Mouse (Mus musculus): Measurements from ENCODE around the gene Xylb. TPM values are rescaled to one million over a fixed set of nuclear protein-coding genes. Genes with fewer than 3 reads are reported as not detected.

The Xylb gene
- total and polyA plus RNA-seq, 2 experiments from 2014 or later = 3.3 to 4.5 TPM

DNA sequence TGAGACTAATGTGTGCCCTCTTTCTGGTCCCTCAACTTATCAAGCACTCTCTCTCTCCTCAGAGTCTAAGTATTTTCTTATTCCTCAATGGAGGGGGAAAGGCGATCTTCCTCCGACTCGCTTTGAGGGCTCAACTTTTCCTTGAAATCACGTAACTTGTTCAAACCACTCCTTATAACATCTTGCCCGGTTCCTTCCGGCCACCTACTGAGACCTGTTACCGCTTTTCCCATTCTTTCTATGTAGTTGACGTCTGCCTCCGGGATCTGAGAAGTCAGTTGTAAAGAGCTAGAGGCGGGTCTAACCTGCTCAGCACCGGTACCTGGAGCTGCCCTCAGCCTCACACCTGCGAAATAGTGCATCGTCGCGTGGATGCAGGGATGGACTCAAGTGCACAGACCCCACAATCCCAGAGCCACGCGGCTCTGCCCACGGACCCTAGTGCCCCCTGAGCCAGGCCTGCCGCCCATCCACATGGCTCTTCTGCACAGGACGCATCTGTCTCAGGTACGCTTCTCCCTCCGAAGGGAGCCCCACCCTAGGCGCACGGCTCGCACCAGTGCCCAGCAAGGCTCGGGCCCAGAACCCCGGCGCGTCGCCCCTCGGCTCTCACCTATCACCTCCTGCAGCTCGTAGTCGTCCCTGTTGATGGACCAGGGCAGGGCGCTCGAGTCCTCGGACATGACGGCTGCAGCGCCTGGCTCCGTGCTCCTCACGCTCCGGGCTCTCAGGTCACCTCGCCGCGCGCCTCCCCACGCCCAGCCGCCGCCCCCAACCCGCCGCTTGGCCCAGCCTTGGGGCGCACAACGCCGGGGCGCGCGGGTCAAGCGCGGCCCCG, 35.6 kb upstream of the Xylb start:
- no peaks in the 10 kb centered on the region for H3K36me3 ChIP-seq (ENCODE audit: insufficient read depth, low read length)
- under 1% methylated on average over 50 of the region's 59 CpGs for WGBS
- ATAC-seq (peak; percentile 16), DNase-seq (ENCODE audit: low spot score) (no peak)
- peak overlapping the region; percentile 92 for H3K4me3 ChIP-seq (ENCODE audit: low read length)
- H3K9ac ChIP-seq (replicated peaks; ENCODE audit: low read length) = peak overlapping the region; percentile 83
- H3K4me2 ChIP-seq (ENCODE audit: low read depth, low read length) = peak overlapping the region; percentile 94
- H3K27me3 ChIP-seq (ENCODE audit: insufficient read depth, low read length) = no peaks in the 10 kb centered on the region
- H3K4me1 ChIP-seq (ENCODE audit: insufficient read depth, low read length) = peaks cover 7% of the 10 kb centered on the region; the same call in 1 of the 2 replicates
- no peaks in the 10 kb centered on the region for H3K9me3 ChIP-seq (ENCODE audit: low read length)
- peak overlapping the region; percentile 96 for H3K27ac ChIP-seq
- TF ChIP-seq CTCF (IDR thresholded peaks at IDR 0.05; ENCODE audit: low read depth) = no peak

GRCm38 (mm10) chr9:119322289-119323259, 34.6 kb upstream of the Xylb start, which contains the start of gene Oxsr1:
TSS of gene Oxsr1 (minus strand) at chr9:119322427.
- 1% methylated on average over 74 of the region's 76 CpGs for WGBS
- Histone ChIP-seq H3K9me3 (ENCODE audit: low read length) (no peaks in the 10 kb centered on the region), H3K36me3 (ENCODE audit: insufficient read depth, low read length) (no peaks in the 10 kb centered on the region), H3K4me2 (ENCODE audit: low read depth, low read length) (peak within 1 kb of the TSS; percentile 94), H3K4me1 (ENCODE audit: insufficient read depth, low read length) (peaks cover 7% of the 10 kb centered on the region; the same call in 1 of the 2 replicates), H3K27me3 (ENCODE audit: insufficient read depth, low read length) (no peaks in the 10 kb centered on the region), H3K9ac (replicated peaks; ENCODE audit: low read length) (peak within 1 kb of the TSS; percentile 83), H3K27ac (peak within 1 kb of the TSS; percentile 96), H3K4me3 (ENCODE audit: low read length) (peak within 1 kb of the TSS; percentile 92)
- peak; percentile 72 for TF ChIP-seq CTCF (IDR thresholded peaks at IDR 0.05; ENCODE audit: low read depth)
- DNase-seq (ENCODE audit: low spot score) = peak; percentile 99
- ATAC-seq = peak; percentile 98

DNA sequence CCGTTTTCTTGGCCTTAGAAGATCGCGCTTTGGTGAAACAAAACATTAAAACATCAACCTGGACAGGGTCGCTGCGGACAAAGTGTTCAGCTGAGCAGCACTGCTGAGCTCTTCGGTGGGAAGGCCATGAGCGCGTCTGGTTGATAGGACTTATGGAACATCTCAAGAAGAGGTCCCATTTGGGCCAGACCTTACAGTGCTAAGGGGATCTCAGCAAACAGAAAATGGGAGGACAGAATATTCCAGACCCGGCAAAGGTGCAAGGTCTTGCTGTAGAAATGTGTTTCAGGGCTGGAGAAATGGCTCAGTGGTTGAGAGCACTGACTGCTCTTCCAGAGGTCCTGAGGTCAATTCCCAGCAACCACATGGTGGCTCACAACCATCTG, 33.9 kb upstream of the Xylb start:
- ATAC-seq = no peak
- peak overlapping the region; percentile 83 for H3K9ac ChIP-seq (replicated peaks; ENCODE audit: low read length)
- TF ChIP-seq CTCF (IDR thresholded peaks at IDR 0.05; ENCODE audit: low read depth) = no peak
- WGBS = 8% methylated on average over 9 of the region's 9 CpGs
- DNase-seq (ENCODE audit: low spot score) = no peak
- peak overlapping the region; percentile 92 for H3K4me3 ChIP-seq (ENCODE audit: low read length)
- H3K4me1 ChIP-seq (ENCODE audit: insufficient read depth, low read length) = peaks cover 7% of the 10 kb centered on the region; the same call in 1 of the 2 replicates
- H3K27me3 ChIP-seq (ENCODE audit: insufficient read depth, low read length) = no peaks in the 10 kb centered on the region
- peak overlapping the region; percentile 96 for H3K27ac ChIP-seq
- H3K36me3 ChIP-seq (ENCODE audit: insufficient read depth, low read length) = no peaks in the 10 kb centered on the region
- peak overlapping the region; percentile 94 for H3K4me2 ChIP-seq (ENCODE audit: low read depth, low read length)
- H3K9me3 ChIP-seq (ENCODE audit: low read length) = no peaks in the 10 kb centered on the region

GRCm38 (mm10) chr9:119324130-119324529, 33.1 kb upstream of the Xylb start:
- WGBS = 74% methylated on average over 1 of the region's 1 CpGs
- Histone ChIP-seq H3K4me2 (ENCODE audit: low read depth, low read length) (no peak overlapping the region), H3K27ac (no peak overlapping the region), H3K4me3 (ENCODE audit: low read length) (no peak overlapping the region), H3K9me3 (ENCODE audit: low read length) (no peaks in the 10 kb centered on the region), H3K27me3 (ENCODE audit: insufficient read depth, low read length) (no peaks in the 10 kb centered on the region), H3K4me1 (ENCODE audit: insufficient read depth, low read length) (peaks cover 7% of the 10 kb centered on the region; the same call in 1 of the 2 replicates), H3K36me3 (ENCODE audit: insufficient read depth, low read length) (no peaks in the 10 kb centered on the region), H3K9ac (replicated peaks; ENCODE audit: low read length) (no peak overlapping the region)
- no peak for DNase-seq (ENCODE audit: low spot score)
- TF ChIP-seq CTCF (IDR thresholded peaks at IDR 0.05; ENCODE audit: low read depth) = no peak
- no peak for ATAC-seq

DNA sequence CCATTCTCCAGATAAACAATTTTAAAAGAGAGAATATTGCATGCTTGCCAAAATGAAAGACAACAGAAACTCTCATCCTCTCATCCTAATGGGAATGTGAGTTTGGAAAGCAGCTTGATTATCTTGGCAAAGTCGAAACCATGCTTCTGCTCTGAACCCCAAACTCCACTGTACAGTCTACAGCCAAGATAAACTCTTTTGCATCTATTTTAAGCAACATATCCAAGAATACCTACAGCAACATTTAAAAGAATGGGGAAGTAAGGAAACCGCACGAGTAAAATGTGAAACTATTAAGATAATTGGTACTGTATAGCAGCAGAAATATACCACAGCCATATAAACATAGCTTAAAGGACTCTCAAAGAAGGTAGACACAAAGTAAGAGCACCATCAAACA, 28.7 kb upstream of the Xylb start:
- DNase-seq (ENCODE audit: low spot score) = no peak
- Histone ChIP-seq H3K9me3 (ENCODE audit: low read length) (no peaks in the 10 kb centered on the region), H3K4me2 (ENCODE audit: low read depth, low read length) (no peak overlapping the region), H3K9ac (replicated peaks; ENCODE audit: low read length) (no peak overlapping the region), H3K27me3 (ENCODE audit: insufficient read depth, low read length) (no peaks in the 10 kb centered on the region), H3K27ac (no peak overlapping the region), H3K4me1 (ENCODE audit: insufficient read depth, low read length) (no peaks in the 10 kb centered on the region), H3K36me3 (ENCODE audit: insufficient read depth, low read length) (no peaks in the 10 kb centered on the region), H3K4me3 (ENCODE audit: low read length) (no peak overlapping the region)
- 85% methylated on average over 3 of the region's 3 CpGs for WGBS
- no peak for ATAC-seq
- no peak for TF ChIP-seq CTCF (IDR thresholded peaks at IDR 0.05; ENCODE audit: low read depth)

- 86% methylated on average over 15 of the region's 15 CpGs for whole genome bisulfite sequencing
- no peak for TF ChIP-seq CTCF (IDR thresholded peaks at IDR 0.05; ENCODE audit: low read depth)
- ATAC-seq = no peak
- DNase-seq (ENCODE audit: low spot score) = no peak
- Histone ChIP-seq H3K27ac (no peak overlapping the region), H3K4me3 (ENCODE audit: low read length) (no peak overlapping the region), H3K27me3 (ENCODE audit: insufficient read depth, low read length) (no peaks in the 10 kb centered on the region), H3K4me2 (ENCODE audit: low read depth, low read length) (no peak overlapping the region), H3K36me3 (ENCODE audit: insufficient read depth, low read length) (no peaks in the 10 kb centered on the region), H3K9me3 (ENCODE audit: low read length) (no peaks in the 10 kb centered on the region), H3K4me1 (ENCODE audit: insufficient read depth, low read length) (0 out of 2 replicates have a peak, but pooled peaks cover 5% of the 10 kb centered on the region), H3K9ac (replicated peaks; ENCODE audit: low read length) (no peak overlapping the region)
Measured at GRCm38 (mm10) chr9:119330186-119330963, 26.8 kb upstream of the Xylb start.

Measured in hindbrain, postnatal 0 days (tissue).